Mouse (Mus musculus) forebrain, postnatal 0 days (tissue): Measurements from ENCODE around the gene Grasp. TPM values are rescaled to one million over a fixed set of nuclear protein-coding genes. Genes with fewer than 3 reads are reported as not detected.

ENCODE experiments used
- ATAC-seq: fragments of 200-750 bp; cut with Nextera tagmentation; 2 replicates; pipeline ENCODE4 v1.8.0; 2017; ENCODE audit warnings: mild to moderate bottlenecking, moderate library complexity
- DNase-seq: peaks from one replicate; pipeline ENCODE4 v3.0.0-alpha.2; 2015
- H3K27ac ChIP-seq: fragments of 300-500 bp; sonication (generic); 2 replicates; pipeline ENCODE4 v1.5.1; 2014; ENCODE audit warnings: low read depth, mild to moderate bottlenecking, antibody characterized with exemption, low read length, moderate library complexity, mixed read lengths
- H3K27me3 ChIP-seq: fragments of 300-500 bp; sonication (generic); 2 replicates; pipeline ENCODE4 v1.6.1; 2014; ENCODE audit warnings: mild to moderate bottlenecking, low read length, mixed read lengths; ENCODE audit not compliant: insufficient read depth
- H3K36me3 ChIP-seq: fragments of 300-500 bp; sonication (generic); 2 replicates; pipeline ENCODE4 v1.6.1; 2014; ENCODE audit warnings: mild to moderate bottlenecking, moderate library complexity; ENCODE audit not compliant: insufficient read depth
- H3K4me1 ChIP-seq: fragments of 300-500 bp; sonication (generic); 2 replicates; pipeline ENCODE4 v1.6.1; 2014; ENCODE audit warnings: antibody characterized with exemption; ENCODE audit not compliant: insufficient read depth
- H3K4me2 ChIP-seq: fragments of 300-500 bp; sonication (generic); 2 replicates; pipeline ENCODE4 v1.6.1; 2014; ENCODE audit warnings: low read depth, mild to moderate bottlenecking, moderate library complexity
- H3K4me3 ChIP-seq: fragments of 300-500 bp; sonication (generic); 2 replicates; pipeline ENCODE4 v1.5.1; 2014; ENCODE audit warnings: low read depth, low read length, mixed read lengths
- H3K9ac ChIP-seq: fragments of 300-500 bp; sonication (generic); 2 replicates; pipeline ENCODE4 v1.6.1; 2014; ENCODE audit warnings: mild to moderate bottlenecking
- H3K9me3 ChIP-seq: fragments of 300-500 bp; sonication (generic); 2 replicates; pipeline ENCODE4 v1.6.1; 2016; ENCODE audit warnings: low read length
- CTCF ChIP-seq: sonication (generic); IDR thresholded peaks from 2 replicates; pipeline ENCODE4 v1.5.1; 2016; ENCODE audit warnings: antibody characterized with exemption, control low read depth, low read depth
- WGBS: fragments of 180-500 bp; shearing (Covaris S2); extraction: QIAGEN DNeasy Blood & Tissue Kit; methylation state at CpG from one replicate; pipeline ENCODE4 v1.1.7; 2014; 5-methylcytosine and 5-hydroxymethylcytosine counted together
- polyA plus RNA-seq: library from polyadenylated mRNA; unstranded; fragments of >200 nt; fragmentation: Nextera tagmentation; extraction: Ambion mirVana; gene quantifications from 2 replicates; pipeline ENCODE4 v1.2.1, GENCODE M21; 2015
- total RNA-seq: library from RNA; depleted of rRNA; stranded (reverse); fragments of >200 nt; gene quantifications from 2 replicates; pipeline ENCODE4 v1.2.3, GENCODE M21; 2014

Grasp gene
- total and polyA plus RNA-seq, 2 experiments from 2014 or later, result 3.3 to 11.1 TPM

GRCm38 (mm10) chr15:101187907-101188306, 36.1 kb upstream of the Grasp start:
- no peak overlapping the region for H3K4me2 ChIP-seq
- no peak overlapping the region for H3K27ac ChIP-seq
- DNase-seq (no peak), ATAC-seq (no peak)
- H3K4me1 ChIP-seq, result no peaks in the 10 kb centered on the region
- no peak overlapping the region for H3K9ac ChIP-seq
- H3K9me3 ChIP-seq, result no peaks in the 10 kb centered on the region
- WGBS, result 87% methylated on average over 5 of the region's 5 CpGs
- peaks cover 5% of the 10 kb centered on the region; the same call in 1 of the 2 replicates for H3K36me3 ChIP-seq
- no peak overlapping the region for H3K4me3 ChIP-seq
- no peaks in the 10 kb centered on the region for H3K27me3 ChIP-seq
- TF ChIP-seq CTCF, result peak; percentile 18; the same call in 1 of the 2 replicates

GRCm38 (mm10) chr15:101189981-101190761, 33.8 kb upstream of the Grasp start:
- Histone ChIP-seq H3K4me3 (no peak overlapping the region), H3K4me1 (no peaks in the 10 kb centered on the region), H3K9me3 (no peaks in the 10 kb centered on the region), H3K27me3 (no peaks in the 10 kb centered on the region), H3K9ac (no peak overlapping the region), H3K36me3 (peaks cover 15% of the 10 kb centered on the region), H3K27ac (no peak overlapping the region), H3K4me2 (no peak overlapping the region)
- no peak for TF ChIP-seq CTCF
- 74% methylated on average over 10 of the region's 10 CpGs for WGBS
- DNase-seq, result no peak
- no peak for ATAC-seq

GRCm38 (mm10) chr15:101190762-101191150, 33.2 kb upstream of the Grasp start:
- no peaks in the 10 kb centered on the region for H3K27me3 ChIP-seq
- no peak overlapping the region for H3K4me2 ChIP-seq
- ATAC-seq (no peak), DNase-seq (no peak)
- H3K9me3 ChIP-seq, result no peaks in the 10 kb centered on the region
- H3K9ac ChIP-seq, result no peak overlapping the region
- peaks cover 20% of the 10 kb centered on the region for H3K36me3 ChIP-seq
- no peak for TF ChIP-seq CTCF
- no peak overlapping the region for H3K4me3 ChIP-seq
- H3K4me1 ChIP-seq, result no peaks in the 10 kb centered on the region
- WGBS, result 61% methylated on average over 5 of the region's 5 CpGs
- no peak overlapping the region for H3K27ac ChIP-seq

DNA sequence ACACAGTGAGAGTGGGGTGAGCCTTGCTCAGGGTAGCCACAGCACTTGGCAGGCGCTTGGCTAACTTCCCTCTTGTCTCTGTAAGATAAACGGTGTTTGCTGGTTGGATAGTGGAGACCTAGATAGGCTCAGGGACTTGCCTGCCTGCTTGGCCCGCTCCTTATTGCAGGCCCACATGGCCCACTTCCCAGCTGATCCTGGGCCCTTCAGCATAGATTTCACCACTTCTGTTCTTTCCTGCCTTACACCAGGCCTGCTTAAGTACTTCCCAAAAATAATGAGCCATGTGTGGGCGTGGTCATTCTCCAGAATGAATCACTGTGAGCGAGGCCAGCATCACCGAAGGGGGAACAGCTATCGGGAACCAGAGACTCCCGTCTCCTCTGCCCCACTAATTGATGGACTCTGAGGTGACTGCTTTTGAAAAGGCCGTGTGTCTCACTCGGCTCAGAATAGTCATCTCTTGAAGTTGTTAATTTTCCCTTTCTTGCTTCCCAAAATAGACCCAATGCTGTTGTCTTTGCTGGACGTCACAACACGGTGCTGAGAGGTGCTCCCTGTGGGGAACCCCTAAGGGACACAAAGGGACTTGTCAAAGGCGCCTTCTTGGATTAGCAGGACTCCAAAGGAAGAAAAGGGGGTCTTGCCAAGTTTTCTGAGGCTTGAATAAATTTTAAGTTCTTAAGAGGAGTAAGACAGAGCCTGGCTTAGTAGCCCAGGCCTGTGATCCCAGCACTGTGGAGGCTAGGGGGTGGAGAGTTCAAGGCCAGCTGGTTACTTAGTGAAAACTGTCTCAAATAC, 32.3 kb upstream of the Grasp start:
- WGBS, result 9% methylated on average over 13 of the region's 13 CpGs
- Histone ChIP-seq H3K36me3 (peaks cover 23% of the 10 kb centered on the region), H3K9me3 (no peaks in the 10 kb centered on the region), H3K4me2 (no peak overlapping the region), H3K27ac (no peak overlapping the region; the same call in 1 of the 2 replicates), H3K4me3 (no peak overlapping the region), H3K4me1 (no peaks in the 10 kb centered on the region), H3K27me3 (no peaks in the 10 kb centered on the region), H3K9ac (no peak overlapping the region)
- ATAC-seq (peak; percentile 64), DNase-seq (peak; percentile 41)
- no peak for TF ChIP-seq CTCF

- Histone ChIP-seq H3K4me1 (no peaks in the 10 kb centered on the region), H3K4me2 (no peak overlapping the region), H3K4me3 (no peak overlapping the region), H3K9ac (no peak overlapping the region), H3K27me3 (no peaks in the 10 kb centered on the region), H3K9me3 (no peaks in the 10 kb centered on the region), H3K36me3 (peaks cover 23% of the 10 kb centered on the region), H3K27ac (peak overlapping the region; percentile 9; the same call in 1 of the 2 replicates)
- peak; percentile 30; the same call in 1 of the 2 replicates for ATAC-seq
- 23% methylated on average over 7 of the region's 7 CpGs for WGBS
- peak; percentile 24 for DNase-seq
- no peak for TF ChIP-seq CTCF
These were observed 31.7 kb upstream of the Grasp start for GRCm38 (mm10) chr15:101192260-101192640.

GRCm38 (mm10) chr15:101192651-101193050, 31.3 kb upstream of the Grasp start:
- H3K36me3 ChIP-seq, result peaks cover 23% of the 10 kb centered on the region
- H3K4me1 ChIP-seq, result no peaks in the 10 kb centered on the region
- H3K27ac ChIP-seq, result peak overlapping the region; percentile 9; the same call in 1 of the 2 replicates
- H3K9ac ChIP-seq, result no peak overlapping the region
- WGBS, result 83% methylated on average over 7 of the region's 7 CpGs
- DNase-seq (no peak), ATAC-seq (no peak)
- no peaks in the 10 kb centered on the region for H3K9me3 ChIP-seq
- no peaks in the 10 kb centered on the region for H3K27me3 ChIP-seq
- H3K4me3 ChIP-seq, result no peak overlapping the region
- H3K4me2 ChIP-seq, result no peak overlapping the region
- TF ChIP-seq CTCF, result no peak

DNA sequence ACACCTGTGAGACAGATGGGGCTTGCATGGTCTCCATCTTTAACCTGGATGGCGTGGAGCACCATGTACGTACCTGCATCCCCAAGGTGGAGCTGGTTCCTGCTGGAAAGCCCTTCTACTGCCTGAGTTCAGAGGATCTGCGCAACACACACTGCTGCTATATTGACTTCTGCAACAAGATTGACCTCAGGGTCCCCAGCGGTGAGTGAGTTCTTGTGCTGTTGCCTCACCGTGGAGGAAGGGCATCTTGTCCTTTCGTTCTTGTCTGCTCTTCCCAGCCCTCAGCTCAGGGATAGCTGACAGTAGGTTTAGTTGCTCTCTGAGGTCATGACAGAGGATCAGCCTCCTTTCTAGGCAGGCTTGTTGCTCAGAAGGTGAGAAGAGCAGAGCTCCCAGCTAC, 30.0 kb upstream of the Grasp start:
- H3K27ac ChIP-seq, result no peak overlapping the region
- ATAC-seq (no peak), DNase-seq (no peak)
- H3K9me3 ChIP-seq, result no peaks in the 10 kb centered on the region
- no peak overlapping the region for H3K9ac ChIP-seq
- no peak for TF ChIP-seq CTCF
- no peak overlapping the region for H3K4me3 ChIP-seq
- H3K4me1 ChIP-seq, result no peaks in the 10 kb centered on the region
- no peaks in the 10 kb centered on the region for H3K27me3 ChIP-seq
- WGBS, result 97% methylated on average over 6 of the region's 6 CpGs
- H3K4me2 ChIP-seq, result no peak overlapping the region
- peaks cover 30% of the 10 kb centered on the region for H3K36me3 ChIP-seq
